Mouse (Mus musculus) frontal cortex, postnatal 14 days (tissue): ENCODE results near the gene Umad1.
A peak's percentile ranks its signal among the peaks of the same experiment; 100 is the strongest.

Experiments
- DNase-seq, 2 experiments: peaks; one replicate each; pipeline ENCODE4 v3.0.0; 2022; ENCODE audit warnings: low spot score in 2 of 2

The Umad1 gene

DNA sequence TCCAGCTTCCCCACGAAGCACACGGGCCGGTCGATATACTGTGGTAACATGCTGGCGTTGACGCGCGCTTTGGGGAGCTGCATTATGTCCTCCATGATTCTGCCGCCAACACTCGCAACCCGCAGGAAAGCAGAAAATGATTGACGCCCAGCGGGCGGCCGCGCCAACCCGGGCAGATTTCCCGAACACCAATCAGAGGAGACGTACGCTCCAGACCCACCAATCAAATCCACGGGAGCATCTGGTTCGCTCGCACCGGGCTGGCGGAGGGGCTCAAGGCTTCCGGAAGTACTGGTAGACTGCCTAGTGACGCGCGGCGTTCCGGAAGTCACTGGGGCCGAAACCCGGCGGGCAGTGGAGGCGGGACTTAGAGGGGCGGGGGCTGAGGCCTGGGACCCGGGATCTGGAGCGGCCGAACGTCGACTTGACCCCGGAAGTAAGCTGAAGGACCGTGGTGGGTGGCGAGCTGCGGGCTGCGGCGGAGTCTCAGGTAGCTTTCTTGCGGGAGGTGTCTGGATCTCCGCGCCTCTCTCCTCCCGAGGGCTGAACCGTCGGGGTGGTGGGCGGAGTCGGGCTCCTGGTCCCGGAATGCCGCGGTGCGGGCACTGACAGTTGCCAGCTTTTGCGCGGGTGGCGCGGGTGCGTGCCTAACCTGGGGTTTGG, at the start of gene Umad1, which contains the start of the genes Rpa3 and Gm45062:
TSS of gene Umad1 (plus strand) at position 285 of the 663 bp plus-strand sequence.
TSS of gene Rpa3 (minus strand) at position 170 of the 663 bp plus-strand sequence.
TSS of gene Gm45062 (plus strand) at position 447 of the 663 bp plus-strand sequence.
- DNase-seq = peak; percentile 98

GRCm38 (mm10) chr6:8209866-8210186, 49.3 kb upstream of the Umad1 start:
- DNase-seq = no peak

DNA sequence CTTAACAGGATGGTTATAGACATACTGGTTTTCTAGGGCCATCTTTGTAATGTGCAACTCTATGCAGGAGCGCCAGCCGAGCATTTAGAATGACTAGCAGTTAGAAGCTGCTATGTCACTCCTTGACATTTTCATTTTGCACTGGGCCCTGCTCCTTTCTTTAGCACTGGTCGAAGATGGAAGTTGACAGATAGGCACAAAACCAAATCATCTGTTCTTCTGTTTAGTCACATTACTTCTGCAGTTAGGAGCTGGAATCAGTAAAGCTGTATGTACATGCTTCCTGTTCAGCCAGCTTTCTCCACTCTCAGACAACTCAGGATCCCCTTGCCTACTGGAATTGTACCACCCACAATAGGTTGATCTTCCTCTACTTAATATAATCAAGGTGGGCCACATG, 48.4 kb upstream of the Umad1 start:
- DNase-seq = no peak

DNA sequence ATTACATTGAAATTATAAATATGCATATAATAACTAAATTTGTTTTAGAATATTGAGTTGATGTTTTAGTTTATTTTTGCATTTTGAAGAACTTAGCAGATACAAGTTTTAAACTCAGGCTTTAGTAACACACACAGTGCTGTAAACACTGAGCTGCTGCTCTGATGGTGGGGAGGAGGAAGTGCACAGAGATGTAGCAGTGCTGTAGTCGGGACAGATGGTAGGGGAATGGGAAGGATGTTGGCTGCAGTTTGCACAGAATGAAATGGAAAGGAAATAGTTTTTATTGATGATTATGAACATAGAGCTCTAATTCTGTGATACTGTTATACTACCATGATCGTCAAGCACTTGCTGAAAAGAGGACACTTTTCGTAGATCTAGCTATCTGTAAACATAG, 32.1 kb upstream of the Umad1 start:
- DNase-seq = no peak

GRCm38 (mm10) chr6:8228596-8228995, 30.5 kb upstream of the Umad1 start:
- DNase-seq = no peak

DNA sequence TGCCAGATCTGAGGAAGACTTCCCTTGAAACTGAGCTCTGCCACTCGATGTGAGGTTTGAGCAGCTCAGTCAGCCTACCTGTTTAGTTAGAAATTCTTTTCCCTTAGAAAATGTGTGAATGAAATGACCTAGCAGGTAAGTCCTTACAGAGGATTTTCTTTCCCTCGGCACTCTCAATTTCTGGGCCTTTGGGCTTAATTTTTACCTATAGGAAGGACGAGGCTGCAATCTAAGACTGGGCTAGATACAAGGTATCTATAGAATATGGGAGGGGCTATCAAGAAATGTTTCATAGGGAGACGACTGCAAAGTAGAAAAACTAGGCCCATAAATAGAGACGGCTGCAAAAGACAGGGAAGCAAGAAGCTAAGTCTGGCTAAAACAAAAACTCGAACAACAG, 772 bp upstream of the Umad1 start:
- no peak for DNase-seq

- no peak for DNase-seq
Measured at GRCm38 (mm10) chr6:8259667-8260044, 568 bp downstream of the Umad1 start.

- DNase-seq = no peak
Measured at GRCm38 (mm10) chr6:8271047-8271446, 12.0 kb downstream of the Umad1 start.

GRCm38 (mm10) chr6:8274387-8275054, 15.4 kb downstream of the Umad1 start:
- DNase-seq = peak in 1 of 2 experiments; percentile 40

DNA sequence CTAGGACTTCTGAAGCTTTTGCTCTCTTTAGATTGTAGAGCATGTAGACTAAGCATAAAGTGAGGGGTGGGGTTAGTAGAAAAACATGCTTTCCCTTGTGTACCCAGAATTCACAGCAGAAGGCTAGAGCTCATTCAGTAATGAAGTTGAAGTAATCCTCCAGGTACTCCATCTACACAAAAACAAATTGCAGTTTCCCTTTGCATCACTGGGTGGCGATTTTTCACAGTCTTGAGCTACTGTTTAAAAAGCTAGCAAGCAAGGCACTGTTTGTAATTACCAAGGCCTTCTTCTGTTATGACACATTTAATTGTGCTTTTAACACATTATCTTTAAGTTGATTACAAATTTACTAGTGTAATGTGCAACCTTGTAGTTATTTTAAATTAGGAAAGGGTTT, 16.0 kb downstream of the Umad1 start:
- peak in 1 of 2 experiments; percentile 78 for DNase-seq

DNA sequence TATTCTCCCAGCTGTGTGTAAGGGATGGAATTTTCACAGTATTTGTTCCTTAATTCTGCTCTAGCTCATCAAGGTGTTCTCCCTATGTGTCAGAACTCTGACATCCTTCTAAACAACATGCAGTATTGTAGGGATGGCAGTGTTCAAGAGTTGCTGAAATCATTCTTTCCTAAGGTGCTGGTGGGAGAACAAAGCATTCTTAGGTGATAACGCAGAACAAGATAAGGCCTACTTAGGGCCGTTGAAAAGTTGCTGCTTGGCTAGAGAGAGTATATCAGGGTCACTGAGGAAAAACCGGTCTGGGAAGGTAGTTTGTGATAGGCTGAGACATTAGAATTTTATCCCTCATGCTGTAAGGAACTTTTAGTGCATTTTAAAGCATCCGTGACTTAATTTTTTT, 17.3 kb downstream of the Umad1 start:
- DNase-seq = no peak

DNA sequence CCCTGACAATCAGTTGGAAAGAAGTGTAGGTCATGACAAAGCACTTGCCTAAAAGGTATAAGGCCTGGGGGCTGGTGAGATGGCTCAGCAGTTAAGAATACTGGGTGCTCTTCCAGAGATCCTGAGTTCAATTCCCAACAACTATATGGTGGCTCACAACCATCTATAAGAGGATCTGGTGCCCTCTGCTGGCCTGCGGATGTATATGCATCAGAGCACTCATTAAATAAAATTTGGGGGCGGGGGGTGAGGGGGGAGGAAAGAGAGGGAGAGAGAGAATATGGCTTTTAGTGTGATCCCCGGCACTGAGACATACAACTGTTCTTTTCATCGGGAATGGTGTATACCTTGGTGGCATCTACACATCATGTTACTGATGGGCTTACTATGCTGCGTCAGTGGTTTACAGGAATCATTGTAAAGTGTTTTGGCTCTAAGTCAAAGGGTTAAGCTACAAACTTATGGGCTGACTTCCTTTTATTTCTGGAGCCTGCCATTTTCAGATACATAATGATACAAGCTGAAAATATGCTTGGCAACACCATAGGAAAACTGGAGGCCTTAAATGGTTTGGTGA, 19.4 kb downstream of the Umad1 start:
- no peak for DNase-seq

DNA sequence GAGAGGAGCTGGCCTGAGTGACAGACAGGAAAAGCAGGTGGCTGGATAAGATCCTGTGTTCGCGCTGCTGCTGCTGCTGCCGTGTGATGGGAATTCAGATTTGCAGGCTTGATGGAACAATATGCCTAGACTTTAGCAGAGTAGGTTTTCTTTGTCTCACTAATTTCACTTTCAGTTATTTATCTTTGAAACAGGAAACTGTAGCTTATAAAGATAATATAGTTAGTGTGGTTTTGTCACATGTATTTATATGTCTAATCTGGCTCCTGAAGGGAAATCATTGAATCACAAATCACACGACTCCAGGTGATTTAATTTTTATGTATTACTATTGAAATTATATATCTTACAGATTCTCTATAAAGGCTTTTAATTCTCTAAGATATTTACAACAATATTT, 24.2 kb downstream of the Umad1 start:
- no peak for DNase-seq

- no peak for DNase-seq
Measured at GRCm38 (mm10) chr6:8285401-8285960, 26.4 kb downstream of the Umad1 start.

DNA sequence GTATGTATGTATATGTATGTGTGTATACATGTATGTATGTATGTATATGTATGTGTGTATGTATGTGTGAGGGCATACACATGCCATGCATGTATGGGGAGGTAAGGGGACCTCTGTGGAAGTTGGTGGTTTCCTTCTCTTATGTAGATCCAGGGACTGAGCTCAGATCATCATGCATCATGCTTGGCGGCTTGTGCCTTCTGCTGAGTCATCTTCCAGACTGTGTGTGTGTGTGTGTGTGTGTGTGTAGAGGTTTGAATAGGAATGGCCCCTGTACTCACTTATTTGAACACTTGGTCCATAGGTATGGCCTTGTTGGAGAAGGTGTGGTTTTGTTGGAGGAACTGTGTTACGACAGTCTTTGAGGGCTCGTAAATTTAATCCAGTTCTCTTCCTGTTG, 27.1 kb downstream of the Umad1 start:
- no peak for DNase-seq

DNA sequence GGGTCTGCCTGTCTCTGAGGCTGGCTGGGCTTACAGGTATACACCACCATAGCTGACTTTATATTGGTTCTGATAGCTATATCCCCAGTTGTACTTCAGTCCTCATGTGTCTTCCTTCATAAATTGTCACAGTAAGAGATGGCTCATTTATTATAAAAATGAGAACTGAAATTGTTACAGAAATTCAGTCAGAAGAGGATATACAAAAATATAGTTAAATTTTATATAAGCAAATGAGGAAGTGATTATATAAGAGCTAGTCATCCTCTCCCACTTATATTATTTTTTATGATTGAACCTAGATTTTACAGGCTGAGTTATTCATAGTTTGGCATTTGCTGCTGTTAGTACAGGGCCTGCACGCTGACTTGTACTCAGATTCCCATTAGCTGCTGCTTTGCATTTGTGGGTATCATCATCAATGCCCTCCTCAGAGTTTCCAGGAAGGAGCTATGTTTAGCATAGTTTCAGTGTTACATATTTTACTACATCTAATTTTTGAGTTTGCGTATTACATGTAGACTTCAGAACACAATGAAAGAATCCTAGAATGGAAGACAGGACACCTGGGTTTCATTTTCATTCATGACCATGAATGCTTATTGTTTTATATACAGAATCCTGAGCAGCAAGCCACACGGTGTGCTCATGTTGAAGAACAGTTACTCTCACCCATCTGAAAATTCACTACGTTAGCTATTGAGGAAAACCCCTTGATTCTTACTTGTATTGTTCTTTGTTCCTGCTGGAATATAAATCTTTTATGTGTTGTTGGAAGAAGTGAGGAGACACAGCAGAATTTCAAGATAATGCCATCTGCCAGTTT, 29.9 kb downstream of the Umad1 start:
- no peak for DNase-seq

- DNase-seq = no peak
Measured at GRCm38 (mm10) chr6:8294048-8294784, 35.1 kb downstream of the Umad1 start.

DNA sequence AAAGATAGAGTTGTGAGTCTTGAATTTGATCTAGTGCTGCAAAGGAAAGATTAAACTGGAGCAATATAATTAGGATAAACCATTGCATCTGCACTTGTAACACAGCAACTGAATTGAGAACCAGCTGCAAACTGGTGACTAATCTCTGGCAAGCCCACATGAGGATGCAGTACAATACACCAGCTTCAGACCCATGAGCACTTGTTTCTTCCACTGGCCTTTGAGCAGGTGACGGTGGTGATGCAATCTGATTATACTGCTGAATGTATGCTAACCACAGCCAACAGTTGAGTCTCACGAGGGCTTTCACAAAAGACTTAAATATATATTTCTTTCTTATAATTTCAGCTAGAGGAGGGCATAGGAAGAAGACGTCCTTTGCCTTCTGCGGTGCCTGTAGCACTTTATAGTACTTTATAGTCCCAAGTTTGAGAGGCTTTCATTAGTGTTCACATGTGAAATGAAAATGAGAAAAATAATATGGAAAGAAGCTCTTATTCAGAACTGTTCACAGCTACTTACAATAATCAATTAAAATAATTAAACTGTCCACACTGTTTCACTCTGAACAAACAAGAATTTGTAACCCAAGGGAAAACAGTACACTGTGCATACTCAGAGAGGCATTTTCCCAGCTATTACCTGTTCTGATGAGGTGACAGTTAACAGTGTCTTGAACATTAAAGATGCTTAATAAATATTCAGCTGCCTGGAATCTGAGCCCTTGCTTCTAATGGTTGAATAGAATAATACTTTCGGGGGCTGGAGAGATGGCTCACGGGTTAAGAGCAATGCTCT, 40.2 kb downstream of the Umad1 start:
- no peak for DNase-seq

DNA sequence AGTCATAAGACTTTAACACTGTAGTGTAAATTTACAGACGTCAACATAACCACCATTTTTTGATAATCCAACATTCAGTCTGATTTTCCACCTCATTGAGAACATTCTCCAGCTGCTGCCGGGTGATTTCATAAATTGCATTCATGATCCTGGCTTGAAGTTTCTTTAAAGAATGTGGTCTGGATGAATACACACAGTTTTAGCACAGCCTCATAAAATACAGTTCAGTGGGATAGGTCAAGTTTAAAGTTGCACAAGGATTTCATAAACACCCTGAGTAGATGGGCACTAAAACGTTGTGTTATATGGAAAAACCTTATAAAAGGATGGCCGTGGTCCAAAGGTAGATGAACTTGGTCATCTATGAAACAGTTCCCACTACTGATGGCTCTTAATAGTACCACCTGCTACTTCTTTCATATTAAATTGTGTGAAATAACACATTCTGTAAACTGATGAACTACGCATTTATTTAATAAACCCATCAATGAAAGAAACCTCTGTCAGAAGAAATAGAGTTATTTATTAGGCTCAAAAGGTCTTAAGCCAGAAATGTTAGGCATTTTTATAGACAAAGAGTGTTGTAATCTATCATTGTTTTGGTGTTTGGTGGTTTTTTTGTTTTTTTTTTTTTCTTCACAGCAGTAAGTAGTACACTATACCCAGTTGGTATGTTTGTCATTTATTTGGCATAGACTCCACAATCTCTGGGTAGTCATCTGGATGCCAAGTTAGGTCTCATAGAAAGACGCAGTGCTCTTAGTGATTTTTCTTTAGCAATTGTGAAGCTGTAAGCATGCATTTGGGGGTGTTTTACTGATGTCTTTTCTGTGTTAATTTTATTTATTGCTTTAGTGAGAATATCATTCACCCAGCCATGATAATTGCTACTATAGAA, 49.0 kb downstream of the Umad1 start:
- DNase-seq = no peak
